Mouse (Mus musculus) heart, postnatal 0 days (tissue): ENCODE results near the gene Grin1.

Experiments
- CTCF ChIP-seq: IDR thresholded peaks from 2 replicates; pipeline ENCODE4 v1.5.1; 2016; ENCODE audit warnings: antibody characterized with exemption, control low read depth, low read depth
- EP300 ChIP-seq: IDR thresholded peaks from 2 replicates; pipeline ENCODE4 v1.6.1; 2016; ENCODE audit warnings: antibody characterized with exemption, low read depth

GRCm38 (mm10) chr2:25297093-25297492 is 21.9 kb downstream of the Grin1 start:
- no peak for TF ChIP-seq CTCF
- no peak for TF ChIP-seq EP300
